Mouse (Mus musculus) stomach, postnatal 0 days (tissue): ENCODE measurements around the gene Htr7.

Experiments used
- CTCF ChIP-seq: IDR thresholded peaks from 2 replicates; pipeline ENCODE4 v1.5.1; 2016; ENCODE audit warnings: antibody characterized with exemption, low read depth, mild to moderate bottlenecking, moderate library complexity
- EP300 ChIP-seq: optimal IDR thresholded peaks from 2 replicates; pipeline ENCODE3; 2016; ENCODE audit warnings: antibody characterized with exemption

DNA sequence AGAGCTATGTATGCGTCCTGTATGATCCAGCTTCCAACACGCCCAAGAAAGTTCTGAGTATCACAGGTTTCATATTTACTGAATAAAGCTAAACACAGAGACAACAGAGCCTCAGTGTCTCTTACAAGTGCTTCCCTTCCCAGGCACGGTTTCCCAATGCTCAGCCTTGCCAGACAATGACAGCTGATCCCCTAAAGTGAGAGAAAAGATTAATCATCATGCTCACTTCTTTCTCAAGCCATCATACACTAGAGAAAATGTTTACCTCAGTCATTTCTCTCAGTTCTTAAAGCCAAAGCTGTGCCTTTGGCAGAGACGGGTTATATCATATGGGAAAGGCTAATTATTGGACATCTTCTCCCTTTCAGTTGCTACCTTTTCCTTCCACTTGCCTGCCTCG is 99.7 kb downstream of the Htr7 start:
- TF ChIP-seq EP300, result no peak
- TF ChIP-seq CTCF, result no peak
